Mouse (Mus musculus): ENCODE measurements at regions not wholly inside any gene's neighbourhood (a gene's known extent, or its start where the extent isn't known, plus 50 kb on each side); places are given as distances from the start of the nearest gene placed in this dataset.

GRCm38 (mm10) chr17:83138493-83139417 is 76.3 kb upstream of the Pkdcc start:
- ATAC-seq, result no peak

- ATAC-seq, result no peak
Measured at GRCm38 (mm10) chr17:83148371-83148929, 66.6 kb upstream of the Pkdcc start.

GRCm38 (mm10) chr17:83149336-83149735 is 65.8 kb upstream of the Pkdcc start:
- ATAC-seq, result no peak

- no peak for ATAC-seq
Measured at GRCm38 (mm10) chr17:83155106-83155505, 60.0 kb upstream of the Pkdcc start.

GRCm38 (mm10) chr17:83156682-83157081 is 58.4 kb upstream of the Pkdcc start:
- ATAC-seq, result no peak

- ATAC-seq, result peak; percentile 86
Measured at GRCm38 (mm10) chr17:83158053-83158452, 57.0 kb upstream of the Pkdcc start.

GRCm38 (mm10) chr17:83158652-83159051 is 56.4 kb upstream of the Pkdcc start:
- ATAC-seq, result peak; percentile 55

- no peak for ATAC-seq
Measured at GRCm38 (mm10) chr17:83159634-83160033, 55.5 kb upstream of the Pkdcc start.

- ATAC-seq, result no peak
Measured at GRCm38 (mm10) chr17:83160296-83160695, 54.8 kb upstream of the Pkdcc start.

GRCm38 (mm10) chr17:83161731-83162130 is 53.4 kb upstream of the Pkdcc start:
- ATAC-seq, result no peak

GRCm38 (mm10) chr17:83163952-83164560 is 51.0 kb upstream of the Pkdcc start:
- no peak for ATAC-seq

- ATAC-seq, result no peak
Measured at GRCm38 (mm10) chr17:83164728-83165127, 50.4 kb upstream of the Pkdcc start.

GRCm38 (mm10) chr17:83165140-83165539 is 50.0 kb upstream of the Pkdcc start:
- ATAC-seq, result no peak
